Mouse (Mus musculus): ENCODE measurements around the gene D17Wsu92e.

DNA sequence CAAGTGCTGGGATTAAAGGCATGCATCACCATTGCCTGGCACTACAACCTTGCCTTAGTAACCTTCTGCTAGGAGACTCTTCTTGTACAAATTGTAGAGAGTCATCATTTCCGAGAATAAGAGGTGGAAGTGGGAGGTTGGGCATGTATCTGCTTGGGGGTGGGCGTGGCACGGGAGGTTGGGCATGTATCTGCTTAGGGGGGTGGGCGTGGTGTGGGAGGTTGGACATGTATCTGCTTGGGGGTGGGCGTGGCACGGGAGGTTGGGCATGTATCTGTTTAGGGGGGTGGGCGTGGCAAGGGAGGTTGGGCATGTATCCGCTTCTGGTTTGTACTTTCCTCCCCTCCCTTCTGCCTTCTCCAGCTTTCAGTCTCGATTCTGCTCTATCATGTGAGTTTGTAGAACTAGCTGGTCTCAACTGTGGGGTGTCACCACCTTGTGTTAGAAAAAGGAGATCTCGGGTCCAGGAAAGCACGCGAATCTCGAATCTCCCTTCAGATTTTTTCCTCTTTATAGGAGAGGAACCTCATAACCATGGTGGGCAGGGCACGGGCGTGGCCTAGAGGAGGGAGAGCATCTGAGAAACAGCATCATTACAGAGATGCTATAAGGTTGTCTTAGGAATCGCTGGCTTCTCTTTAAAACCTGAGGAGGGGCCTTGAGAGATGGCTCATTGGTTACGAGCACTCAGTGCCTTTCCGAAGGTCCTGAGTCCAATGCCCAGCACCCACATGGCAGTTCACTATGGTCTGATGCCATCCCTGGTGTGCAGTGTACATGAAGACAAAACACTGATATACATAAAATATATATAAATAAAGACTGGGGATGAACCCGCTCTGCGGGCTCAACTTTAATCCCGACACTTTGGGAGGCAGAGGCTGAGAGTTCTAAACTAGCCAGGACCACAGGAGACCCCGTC, 5.8 kb upstream of the D17Wsu92e start:
- TF ChIP-seq CTCF (IDR thresholded peaks at IDR 0.05; ENCODE audit: low read depth, low read length), result no peak
- TF ChIP-seq POLR2A (IDR thresholded peaks at IDR 0.05; ENCODE audit: extremely low read depth, insufficient read depth, low read length), result no peak
